Mouse (Mus musculus) erythroid progenitor cell, adult 5-6 weeks (primary cell): ENCODE results near the gene Jazf1. TPM values are rescaled to one million over a fixed set of nuclear protein-coding genes. Genes with fewer than 3 reads are reported as not detected.
A peak's percentile ranks its signal among the peaks of the same experiment; 100 is the strongest.

Experiments
- ATAC-seq: replicated peaks from 2 replicates; pipeline ENCODE4 v1.8.0; 2016; ENCODE audit warnings: moderate number of reproducible peaks, mild to moderate bottlenecking, moderate TSS enrichment, inconsistent platforms; ENCODE audit not compliant: poor library complexity, low FRiP score, severe bottlenecking
- total RNA-seq, 2 experiments: library from RNA; stranded (forward) in 1 of 2; stranded (reverse) in 1 of 2; fragments of 150-400 nt in 1 of 2; fragments of 186-747, 209-891 nt in 1 of 2; gene quantifications; 2 replicates each; pipeline versions ENCODE4 v1.2.3 to v1.2.4; 2015 to 2017; ENCODE audit warnings: low replicate concordance in 2 of 2

Jazf1 gene
- total RNA-seq, 2 experiments from 2014 or later = not detected

DNA sequence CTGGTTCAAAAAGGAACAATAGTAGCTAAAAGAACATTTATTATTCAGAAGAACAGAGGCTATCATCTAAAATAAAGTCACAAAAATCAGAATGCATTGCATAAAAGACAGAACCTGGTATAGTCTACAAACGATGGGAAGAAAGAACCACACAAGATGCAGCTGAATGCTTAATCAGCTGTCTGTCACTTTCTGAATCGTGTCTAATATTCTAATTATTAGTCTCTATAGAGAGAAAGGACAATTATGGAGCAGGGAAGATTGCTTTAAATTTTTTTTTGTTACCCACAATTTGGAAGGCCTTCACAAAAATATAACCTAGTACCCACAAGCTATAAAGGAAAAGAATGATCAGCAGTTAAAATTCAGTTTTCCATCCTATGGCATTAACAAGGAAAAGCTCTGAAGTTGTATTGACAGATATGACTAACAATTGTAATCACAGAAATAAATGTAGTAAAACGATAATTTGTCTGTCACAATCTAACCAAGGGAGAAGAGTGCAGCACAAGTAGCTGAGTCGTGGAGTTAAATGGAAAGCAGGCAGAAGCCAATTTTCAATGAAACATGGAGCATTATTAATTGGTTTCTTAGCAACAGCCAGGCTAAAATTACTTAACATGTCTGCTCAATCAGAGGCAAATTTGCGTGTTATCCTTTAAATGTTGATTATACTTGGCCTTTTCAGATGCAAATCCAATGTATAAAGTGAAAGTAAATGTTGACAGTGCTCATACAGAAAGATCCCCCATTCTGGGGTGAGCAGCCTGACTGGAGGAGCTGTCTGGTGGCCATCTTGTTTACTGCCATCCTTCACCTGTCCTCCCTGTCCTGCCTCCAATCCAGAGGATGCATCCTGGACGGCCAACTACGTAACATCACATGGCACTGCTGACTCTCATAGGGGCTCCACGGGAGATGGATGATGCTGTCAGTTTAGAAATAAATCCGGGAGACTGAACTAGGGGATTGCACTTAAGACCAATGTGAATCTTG is 53.7 kb downstream of the Jazf1 start:
- no peak for ATAC-seq

DNA sequence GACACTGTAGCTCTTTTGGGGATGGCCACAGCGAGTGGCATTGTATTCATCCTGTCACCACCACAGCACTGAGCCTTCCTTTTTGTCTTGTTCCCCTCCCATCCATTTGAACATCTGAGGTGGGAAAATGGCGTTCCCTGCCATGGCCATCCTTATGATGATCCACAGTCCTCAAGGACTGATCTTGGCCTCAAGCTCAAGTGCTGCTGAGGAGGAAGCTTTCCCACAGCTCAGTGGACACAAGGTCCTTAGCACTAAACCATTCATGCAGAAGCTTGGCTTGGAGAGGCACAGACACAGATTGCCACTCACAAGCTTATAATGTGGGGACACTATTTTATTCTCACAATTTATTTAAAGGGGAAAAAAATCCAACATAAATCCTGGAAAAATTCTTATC is 58.1 kb downstream of the Jazf1 start:
- ATAC-seq = no peak

DNA sequence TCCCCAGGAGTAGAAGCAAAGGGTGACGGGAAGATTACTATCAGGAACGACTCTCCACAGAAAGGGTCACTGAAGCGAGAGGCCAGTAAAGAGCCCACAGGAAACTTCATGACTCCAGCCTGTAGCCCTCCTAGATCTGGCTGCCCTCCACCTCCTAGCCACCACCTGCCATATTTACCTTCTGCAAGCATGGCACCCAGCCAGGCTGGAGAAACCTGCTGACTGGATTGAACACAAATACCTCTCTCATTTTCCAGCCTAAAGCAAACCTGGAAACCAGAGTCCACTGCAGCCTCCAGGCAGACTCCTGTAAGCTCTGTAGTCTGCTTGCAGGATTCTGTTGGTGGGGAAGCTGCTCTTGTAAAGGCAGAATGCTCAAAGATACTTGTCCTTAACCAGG is 62.4 kb downstream of the Jazf1 start:
- no peak for ATAC-seq

DNA sequence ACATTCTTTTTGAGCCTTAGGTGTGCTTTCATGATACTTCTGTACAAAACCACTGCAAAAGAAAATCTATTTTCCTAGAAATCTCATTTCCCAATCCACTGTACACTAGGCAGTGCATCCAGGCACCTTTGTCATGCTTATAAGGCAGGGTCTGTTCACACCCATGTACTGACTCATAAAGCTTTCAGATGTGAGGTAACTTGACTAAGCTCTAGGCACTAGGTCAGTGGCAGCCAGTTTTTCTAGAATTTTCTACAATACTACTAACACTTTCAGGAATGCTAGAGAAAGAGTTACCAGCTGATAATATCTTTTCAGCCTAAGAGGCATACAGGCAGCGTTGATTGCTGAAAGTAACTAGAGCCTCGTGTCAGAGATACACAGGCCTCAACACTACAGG is 62.9 kb downstream of the Jazf1 start:
- no peak for ATAC-seq

DNA sequence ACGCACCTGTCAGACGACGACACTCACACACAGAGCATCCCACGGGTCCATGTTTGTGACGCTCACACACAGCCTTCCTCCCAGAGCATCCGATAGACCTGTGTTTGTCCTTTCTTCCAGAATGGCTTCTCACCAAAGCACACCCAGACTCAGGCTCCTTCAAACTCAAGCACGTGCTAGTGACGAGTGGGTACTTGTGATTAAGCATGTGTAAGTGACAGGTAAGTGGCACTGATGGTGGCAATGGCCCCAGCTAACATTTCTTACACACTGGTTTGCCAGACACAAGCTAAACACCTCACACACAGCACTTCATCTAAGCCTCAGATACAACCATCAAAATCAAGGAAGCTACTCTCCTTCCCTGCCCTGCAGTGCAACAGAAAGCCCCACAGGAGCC is 77.6 kb downstream of the Jazf1 start:
- no peak for ATAC-seq

DNA sequence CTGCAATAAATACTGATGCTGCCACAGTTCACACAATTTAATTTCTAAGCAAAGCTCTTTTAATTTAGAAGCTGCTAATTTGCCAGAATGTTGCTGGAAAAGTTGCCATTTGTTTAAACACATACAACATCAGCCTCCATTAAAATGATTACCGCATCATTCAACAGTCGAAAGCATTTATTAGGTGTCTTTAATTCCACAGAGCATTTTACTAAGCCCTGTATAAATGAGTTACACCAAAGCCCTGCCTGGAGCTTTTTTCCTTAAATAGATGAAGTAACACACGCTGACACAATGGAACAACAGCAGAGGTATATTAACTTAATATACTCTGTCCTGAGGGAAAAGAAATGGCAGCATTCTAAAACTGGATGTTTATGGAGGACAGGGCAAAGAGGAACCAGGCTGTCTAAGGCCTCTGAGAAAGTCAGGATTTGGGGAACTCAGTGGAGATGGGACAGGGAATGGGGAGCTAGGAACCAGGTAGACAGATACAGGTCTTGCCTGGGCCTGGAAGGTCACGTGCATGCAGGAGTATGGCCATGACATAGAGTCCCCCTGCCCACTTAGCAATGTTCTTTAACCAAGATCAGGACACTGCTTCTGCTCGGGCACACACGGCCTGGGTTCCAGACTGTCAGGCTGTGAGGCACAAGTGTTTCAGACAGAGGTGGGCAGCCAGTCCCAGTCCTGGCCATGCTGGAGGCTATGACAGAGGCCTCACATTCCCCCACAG is 80.4 kb downstream of the Jazf1 start:
- no peak for ATAC-seq

DNA sequence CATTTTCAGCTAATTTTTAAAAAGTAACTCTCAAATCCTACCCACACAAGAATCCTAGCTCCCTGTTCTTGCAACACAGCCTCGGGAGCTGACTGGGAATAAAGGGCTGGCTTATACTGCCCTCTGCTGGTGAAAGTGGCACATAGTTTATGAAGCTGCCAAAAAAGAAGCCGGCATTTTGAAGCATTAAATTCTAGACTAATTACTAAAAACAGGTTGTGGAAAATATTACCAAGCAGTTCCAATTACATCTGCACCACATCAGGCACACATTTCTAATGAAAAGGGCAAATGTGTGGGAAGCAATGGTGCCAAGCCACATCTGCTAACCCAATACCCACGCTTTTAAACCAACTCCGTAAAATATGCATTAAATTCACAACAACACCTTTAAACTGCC is 81.0 kb downstream of the Jazf1 start:
- no peak for ATAC-seq

DNA sequence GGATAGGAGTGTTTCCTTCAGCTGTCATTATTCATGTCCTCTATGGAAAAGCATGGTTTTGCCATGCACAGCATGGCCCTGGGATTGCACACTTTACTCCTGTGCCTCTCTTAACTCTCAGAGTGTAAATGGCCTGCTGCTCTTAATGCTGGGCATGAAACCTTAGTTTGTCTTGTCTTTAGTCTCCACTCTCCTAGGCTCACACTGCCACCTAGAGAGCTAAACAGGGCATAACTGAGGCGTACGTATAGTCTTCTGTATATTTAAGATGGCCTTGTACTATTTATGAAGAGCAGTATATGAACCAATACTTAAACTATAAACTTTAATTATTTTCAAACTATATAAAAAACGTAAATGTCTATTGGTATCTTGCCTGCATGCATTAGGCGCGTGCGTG is 86.3 kb downstream of the Jazf1 start:
- no peak for ATAC-seq

DNA sequence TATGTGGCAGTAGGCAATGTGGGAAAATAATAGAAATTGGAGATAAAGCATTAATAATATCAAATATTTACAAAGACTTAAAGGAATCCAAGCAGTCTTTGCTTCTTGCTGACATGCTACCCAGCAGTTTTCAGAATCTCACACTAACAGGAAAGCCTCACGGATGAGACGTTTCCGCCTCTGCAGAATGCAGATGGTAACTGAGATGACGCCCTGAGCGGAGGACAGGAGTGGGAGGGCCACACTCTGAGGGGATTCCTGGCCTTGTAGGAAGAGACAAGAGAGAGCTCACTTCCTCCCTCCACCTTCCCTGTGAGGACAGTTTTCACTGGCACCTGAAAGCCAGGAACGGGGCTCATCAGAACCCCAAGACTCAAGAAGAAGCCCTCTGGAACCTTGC is 88.9 kb downstream of the Jazf1 start:
- no peak for ATAC-seq

DNA sequence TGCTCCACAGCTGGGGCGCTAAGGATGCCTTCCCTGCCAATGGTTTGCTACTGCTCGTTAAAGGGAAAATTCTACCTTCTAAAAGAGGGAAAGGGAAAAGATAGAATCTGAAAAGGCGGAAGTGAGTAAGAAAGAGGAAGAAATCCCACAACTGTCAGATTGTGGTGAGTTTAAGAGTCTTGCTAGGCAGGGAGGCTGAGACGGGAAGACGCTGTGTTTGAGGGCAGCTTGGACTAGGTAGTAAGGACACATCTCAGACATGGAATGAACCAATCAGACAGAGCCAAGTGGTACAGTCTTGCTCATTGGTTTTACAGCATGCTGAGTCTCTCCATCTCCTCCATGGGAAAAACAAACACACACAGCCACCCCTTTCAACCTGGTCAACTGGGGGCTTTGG is 95.1 kb downstream of the Jazf1 start:
- no peak for ATAC-seq

DNA sequence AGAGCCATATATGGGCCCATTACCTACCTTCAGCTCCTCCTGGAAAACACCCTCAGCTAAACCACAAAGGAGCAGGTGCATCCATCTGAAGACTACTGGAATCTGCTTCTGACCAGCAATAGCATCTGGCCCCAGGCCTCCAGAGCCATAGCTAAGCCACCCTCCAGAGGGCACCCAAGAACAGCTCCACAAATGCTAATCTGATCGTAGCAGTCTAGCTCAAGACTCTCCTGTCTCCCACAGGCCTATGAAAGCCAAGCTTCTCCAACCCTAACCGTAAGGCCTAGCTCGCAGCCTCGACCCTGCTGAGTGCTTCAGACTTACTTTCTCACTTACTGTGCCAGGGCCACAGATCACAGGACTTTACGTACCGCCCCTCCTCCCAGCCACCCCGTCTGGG is 96.3 kb downstream of the Jazf1 start:
- no peak for ATAC-seq

DNA sequence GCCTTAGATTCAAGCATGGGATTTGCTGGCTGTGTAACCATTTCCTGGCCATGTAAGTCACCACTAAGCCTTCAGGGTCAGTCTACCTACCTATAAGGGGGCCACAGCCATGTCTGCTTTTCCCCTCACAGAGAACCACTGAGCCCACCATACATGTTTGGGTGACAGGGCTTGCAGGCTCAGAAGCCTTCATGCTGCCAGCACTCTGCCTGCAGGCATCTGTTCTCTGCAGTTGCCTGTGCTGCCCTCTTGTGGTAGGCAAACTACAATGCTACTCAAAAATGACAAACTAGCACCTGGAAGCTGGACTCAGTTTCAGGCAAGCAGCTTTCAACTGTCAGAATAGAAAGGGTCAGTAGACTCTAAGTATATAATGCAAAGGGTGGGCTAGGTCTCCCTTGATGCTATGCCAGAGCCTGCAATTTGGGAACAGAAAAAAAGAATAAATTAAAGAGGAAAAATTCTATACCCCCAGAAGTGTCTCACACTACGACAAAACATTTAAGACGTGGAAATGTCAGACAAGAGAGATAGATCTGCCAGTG is 98.6 kb downstream of the Jazf1 start:
- 0 out of 2 replicates have a peak, but pooled peaks have one; percentile 57 for ATAC-seq

DNA sequence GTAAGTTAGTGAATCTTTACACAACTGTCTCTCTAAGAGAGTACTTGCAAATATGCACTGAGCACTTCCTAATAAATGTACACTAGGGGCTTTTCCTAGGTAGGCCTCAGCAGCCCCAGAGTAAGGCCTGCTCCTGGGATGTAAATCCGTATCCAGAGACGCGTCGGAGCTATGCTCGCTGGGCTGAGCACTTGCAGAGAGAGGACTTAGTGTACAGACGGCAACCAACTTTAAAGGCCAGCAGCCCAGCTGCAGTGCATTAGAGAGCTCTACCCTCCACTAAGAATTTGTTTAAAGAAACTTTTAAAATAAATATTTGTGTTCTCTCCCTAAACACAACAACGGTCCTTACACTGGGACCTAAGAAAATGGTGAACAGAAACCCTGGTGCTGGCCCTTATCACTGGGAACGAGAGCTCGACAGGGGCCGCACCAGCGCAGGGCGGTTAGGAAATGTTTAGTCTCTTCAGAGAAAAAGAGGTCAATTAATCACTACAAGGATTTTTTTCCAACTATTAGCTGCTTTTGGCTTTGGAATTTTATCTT is 100.0 kb downstream of the Jazf1 start:
- no peak for ATAC-seq

DNA sequence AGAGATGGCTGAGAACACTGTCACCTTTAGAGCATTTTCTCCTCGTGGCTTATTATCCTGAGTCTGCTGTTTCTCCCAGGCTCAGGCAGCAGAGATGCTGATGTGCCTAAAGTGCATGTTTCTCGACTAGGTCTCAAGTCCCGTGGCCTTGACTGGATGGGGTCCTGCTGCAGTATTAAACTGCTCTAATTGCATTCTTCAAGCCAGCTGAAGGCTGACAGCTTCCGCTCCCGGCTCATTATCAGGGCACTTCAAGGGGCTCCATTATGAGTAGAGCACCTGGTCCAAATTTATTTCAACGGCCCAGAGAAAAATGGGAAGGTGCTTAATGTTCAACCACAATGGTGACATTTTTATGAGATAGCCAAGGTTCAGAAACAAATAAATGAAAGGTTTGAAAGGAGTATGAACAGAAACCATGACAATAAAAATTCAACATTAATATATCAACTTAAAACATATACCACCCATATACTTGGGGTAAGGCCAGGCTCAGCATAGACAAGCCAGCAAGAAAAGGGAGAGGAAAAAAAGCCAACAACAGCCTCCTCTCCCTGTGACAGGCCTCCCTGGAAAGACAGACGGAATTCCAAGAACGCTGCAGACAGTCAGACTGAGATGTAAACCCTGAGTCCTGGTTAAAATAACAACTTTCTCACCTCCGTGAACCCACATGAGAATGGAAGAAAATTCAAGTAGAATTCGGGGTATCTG is 100.7 kb downstream of the Jazf1 start:
- ATAC-seq = no peak

DNA sequence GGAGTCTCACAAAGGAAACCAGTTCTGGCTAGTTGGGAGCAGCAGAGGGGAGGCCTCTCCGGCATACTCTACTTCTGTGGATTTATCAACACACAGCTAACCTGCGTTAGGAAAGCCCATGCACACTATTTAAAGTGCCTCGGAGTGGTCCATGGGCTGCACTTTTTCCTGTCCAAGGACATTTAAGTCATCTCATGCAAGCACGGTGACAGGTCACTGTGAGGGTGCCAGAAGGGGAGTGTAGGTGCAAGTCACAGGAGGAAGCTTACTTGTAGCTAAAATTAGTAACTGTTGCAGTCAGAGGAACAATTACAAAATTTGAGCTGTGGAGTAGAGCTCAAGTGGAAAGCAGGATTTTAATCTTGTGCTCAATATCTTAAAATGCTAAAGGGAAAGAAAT is 102.4 kb downstream of the Jazf1 start:
- no peak for ATAC-seq

DNA sequence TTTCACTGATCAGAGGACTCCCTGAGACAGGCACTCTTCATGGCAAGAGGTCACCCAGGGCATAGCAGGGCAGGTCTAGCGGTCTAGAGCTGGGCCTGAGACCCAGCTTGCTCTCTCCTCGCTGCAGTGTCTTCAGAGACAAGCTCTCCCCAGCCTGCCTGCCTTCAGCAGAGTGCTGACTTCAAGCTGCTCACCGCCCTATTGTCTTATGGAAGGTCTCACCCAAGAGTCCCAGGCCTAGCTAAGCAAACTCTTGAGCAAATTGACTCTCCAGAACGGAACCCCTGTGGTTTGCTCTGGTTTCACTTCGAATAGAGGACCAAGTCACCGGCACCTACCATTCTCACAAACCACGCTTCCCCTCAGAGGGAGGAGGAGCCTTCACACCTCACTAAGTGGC is 103.1 kb downstream of the Jazf1 start:
- no peak for ATAC-seq

DNA sequence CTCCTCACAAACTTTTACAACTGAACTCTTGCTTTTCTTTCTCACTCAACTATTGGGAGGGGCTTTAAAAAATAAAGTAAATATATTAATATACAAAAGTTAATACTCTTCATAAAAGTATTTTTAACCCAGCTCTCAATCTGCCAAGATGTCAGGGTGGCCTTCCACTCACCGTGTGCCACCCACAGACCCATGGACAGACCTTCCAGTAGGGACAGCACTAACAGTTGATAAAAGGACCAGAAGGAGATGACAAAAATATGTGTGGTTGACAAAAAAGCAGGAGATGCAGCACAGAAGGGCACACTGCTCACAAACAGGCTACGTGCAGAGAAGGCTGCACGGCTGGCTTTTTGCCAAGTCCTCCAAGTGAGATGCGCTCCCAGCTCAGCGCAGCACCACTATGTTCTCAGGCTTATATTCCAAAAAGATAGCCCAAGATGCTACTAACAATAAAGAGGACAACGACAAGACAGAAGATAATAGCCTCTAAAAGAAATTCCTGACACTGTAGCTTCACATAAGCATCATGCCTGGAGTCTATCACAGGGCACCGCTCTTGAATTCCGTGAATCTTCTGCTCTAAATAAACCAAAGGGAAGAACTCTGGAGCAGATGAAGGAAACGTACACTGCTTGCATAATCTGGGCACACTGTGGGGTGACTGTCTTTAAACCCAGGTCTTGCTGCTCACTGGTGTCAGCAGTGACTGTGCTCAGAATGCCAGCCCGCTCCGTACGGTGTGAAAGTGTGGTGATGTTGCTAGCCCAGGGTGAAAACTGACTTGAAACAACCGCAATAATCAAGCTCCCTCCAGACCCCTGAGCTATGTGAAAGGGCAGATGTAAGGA is 104.4 kb downstream of the Jazf1 start:
- ATAC-seq = no peak

DNA sequence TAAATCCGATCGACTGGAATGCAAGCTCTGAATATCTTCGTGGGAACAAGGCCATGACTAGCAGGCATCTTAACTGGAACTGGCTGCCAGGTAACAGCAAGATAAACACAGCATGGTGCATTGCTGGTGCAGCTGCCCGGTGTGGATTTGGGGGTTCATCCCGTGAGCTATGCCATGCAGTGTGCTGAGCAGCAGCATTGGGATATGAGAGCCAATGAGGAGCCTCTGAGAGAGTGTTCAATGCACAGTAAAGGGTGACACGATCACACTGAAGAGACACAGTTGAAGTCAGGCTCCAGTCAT is 105.0 kb downstream of the Jazf1 start:
- ATAC-seq = no peak
